Mouse (Mus musculus) testis, adult 2 months (tissue): ENCODE measurements around the gene Ifne. TPM values are rescaled to one million over a fixed set of nuclear protein-coding genes. Genes with fewer than 3 reads are reported as not detected.

Source experiments
- H3K27ac ChIP-seq: fragments of 200-500 bp; 2 replicates; pipeline ENCODE4 v1.5.1; 2012; ENCODE audit warnings: low read depth, low read length; ENCODE audit not compliant: control insufficient read depth, insufficient read depth
- H3K27me3 ChIP-seq: fragments of 200-500 bp; 2 replicates; pipeline ENCODE4 v1.6.1; 2012; ENCODE audit warnings: mild to moderate bottlenecking, low read length, moderate library complexity; ENCODE audit not compliant: control insufficient read depth, insufficient read depth
- H3K36me3 ChIP-seq: fragments of 200-500 bp; 2 replicates; pipeline ENCODE4 v1.6.1; 2012; ENCODE audit warnings: mild to moderate bottlenecking, low read length; ENCODE audit not compliant: control insufficient read depth, insufficient read depth
- H3K4me1 ChIP-seq: fragments of 200-500 bp; 2 replicates; pipeline ENCODE4 v1.6.1; 2012; ENCODE audit warnings: low read length; ENCODE audit not compliant: control insufficient read depth, insufficient read depth
- H3K4me3 ChIP-seq: fragments of 200-500 bp; 2 replicates; pipeline ENCODE4 v1.5.1; 2012; ENCODE audit warnings: low read depth, mild to moderate bottlenecking, low read length, moderate library complexity, mixed read lengths; ENCODE audit not compliant: control insufficient read depth
- CTCF ChIP-seq: fragments of 200-500 bp; IDR thresholded peaks from 2 replicates; pipeline ENCODE4 v1.5.1; 2012; ENCODE audit warnings: low read depth, mild to moderate bottlenecking, inconsistent platforms, low read length, moderate library complexity; ENCODE audit not compliant: control insufficient read depth, insufficient read depth, insufficient replicate concordance
- POLR2A ChIP-seq: fragments of 200-500 bp; IDR thresholded peaks from 2 replicates; pipeline ENCODE4 v1.6.1; 2012; ENCODE audit warnings: low read depth, mild to moderate bottlenecking, inconsistent platforms, low read length, moderate library complexity; ENCODE audit not compliant: control insufficient read depth
- polyA plus RNA-seq: library from polyadenylated mRNA; depleted of rRNA; stranded (reverse); fragments of >200 nt; gene quantifications from 2 replicates; pipeline ENCODE4 v1.2.3, GENCODE M21; 2012; rRNA removed

The Ifne gene
- polyA plus RNA-seq, result not detected in 2 replicates

GRCm38 (mm10) chr4:88880101-88880500, at the start of gene Ifne:
TSS of gene Ifne (minus strand) at chr4:88880201.
- no peak for TF ChIP-seq POLR2A
- no peak for TF ChIP-seq CTCF
- H3K4me1 ChIP-seq, result peaks cover 6% of the 10 kb centered on the region
- no peaks in the 10 kb centered on the region for H3K27me3 ChIP-seq

DNA sequence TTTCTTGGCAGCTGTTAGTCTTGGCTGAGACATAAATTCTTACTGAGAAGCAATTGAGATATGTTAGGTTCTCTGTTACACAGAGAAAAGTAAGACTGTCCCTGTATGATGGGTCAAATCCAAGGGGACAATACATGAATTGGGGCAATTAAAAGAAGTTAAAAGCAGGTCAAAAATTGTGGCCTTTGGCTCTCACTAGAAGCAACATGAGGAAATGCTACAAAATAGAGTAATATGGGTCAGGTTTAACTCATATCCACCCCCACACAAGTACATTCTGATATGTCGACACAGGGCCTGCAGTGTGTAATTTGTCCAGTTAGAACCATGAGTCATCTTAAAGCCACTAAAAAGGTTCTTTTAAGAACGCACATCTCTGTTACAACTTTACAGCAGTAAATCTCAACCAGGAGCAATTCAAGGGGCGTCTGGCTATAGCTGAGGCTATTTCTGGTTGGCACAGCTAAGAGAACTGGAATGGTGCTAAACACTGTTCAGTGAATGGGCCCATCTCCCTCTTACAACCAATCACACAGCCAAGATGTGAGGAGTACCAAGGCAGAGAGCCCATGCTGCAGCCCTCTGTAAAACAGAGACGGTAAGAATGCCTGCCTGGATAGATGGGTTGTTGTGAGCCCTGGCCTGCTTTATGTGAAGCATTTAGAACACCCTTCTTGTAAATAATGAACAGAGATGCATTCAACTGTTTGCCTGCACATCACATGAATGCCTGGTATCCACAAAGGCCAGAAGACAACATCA, 48.5 kb upstream of the Ifne start:
- Histone ChIP-seq H3K27ac (no peak overlapping the region), H3K27me3 (no peaks in the 10 kb centered on the region), H3K4me1 (no peaks in the 10 kb centered on the region), H3K4me3 (no peak overlapping the region), H3K36me3 (no peaks in the 10 kb centered on the region)
- TF ChIP-seq CTCF (no peak), POLR2A (no peak)

More at GRCm38 (mm10) chr4:88880101-88880500, at the start of gene Ifne:
- Histone ChIP-seq H3K36me3 (no peaks in the 10 kb centered on the region), H3K27ac (no peak within 1 kb of the TSS), H3K4me3 (no peak within 1 kb of the TSS)

DNA sequence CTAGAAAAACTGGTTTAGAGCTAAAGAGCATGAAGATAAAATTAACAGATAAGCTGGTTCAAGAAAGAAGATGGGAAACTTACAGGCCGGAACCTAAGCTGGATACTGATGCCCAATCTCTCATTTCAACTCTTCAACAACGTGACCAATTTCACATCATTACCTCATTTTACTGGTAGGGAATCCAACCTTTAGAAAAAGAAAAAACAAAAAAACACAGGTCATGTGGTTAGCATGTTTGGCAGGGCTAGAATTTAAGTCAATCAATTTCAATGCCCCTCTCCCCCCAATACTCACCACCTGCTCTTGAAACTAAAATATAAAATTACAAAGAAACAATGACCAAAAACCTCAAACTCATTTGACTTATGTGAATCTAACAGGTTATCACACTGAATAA, 47.8 kb upstream of the Ifne start:
- Histone ChIP-seq H3K4me3 (no peak overlapping the region), H3K27ac (no peak overlapping the region), H3K4me1 (no peaks in the 10 kb centered on the region), H3K36me3 (no peaks in the 10 kb centered on the region), H3K27me3 (no peaks in the 10 kb centered on the region)
- TF ChIP-seq POLR2A (no peak), CTCF (no peak)

DNA sequence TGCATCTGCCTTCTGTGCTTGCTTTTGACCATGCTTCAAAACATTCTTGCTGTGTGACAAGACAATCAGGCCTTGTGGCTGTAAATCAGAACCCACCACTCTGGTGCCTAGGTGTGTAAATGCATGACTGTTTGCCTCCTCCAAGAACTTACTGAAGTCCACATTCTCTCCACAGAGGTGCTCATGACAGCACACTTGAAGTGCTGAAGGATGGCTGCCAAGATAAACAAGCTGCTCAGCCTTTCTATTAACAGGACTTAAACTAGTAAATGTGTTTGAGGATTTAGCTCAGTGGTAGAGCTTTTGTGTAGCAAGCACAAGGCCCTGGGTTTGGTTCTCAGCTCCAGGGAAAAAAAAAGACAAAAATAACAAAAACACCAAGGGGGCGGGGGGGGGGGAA, 46.6 kb upstream of the Ifne start:
- Histone ChIP-seq H3K36me3 (no peaks in the 10 kb centered on the region), H3K4me3 (no peak overlapping the region), H3K27me3 (no peaks in the 10 kb centered on the region), H3K27ac (no peak overlapping the region), H3K4me1 (no peaks in the 10 kb centered on the region)
- TF ChIP-seq POLR2A (no peak), CTCF (no peak)

DNA sequence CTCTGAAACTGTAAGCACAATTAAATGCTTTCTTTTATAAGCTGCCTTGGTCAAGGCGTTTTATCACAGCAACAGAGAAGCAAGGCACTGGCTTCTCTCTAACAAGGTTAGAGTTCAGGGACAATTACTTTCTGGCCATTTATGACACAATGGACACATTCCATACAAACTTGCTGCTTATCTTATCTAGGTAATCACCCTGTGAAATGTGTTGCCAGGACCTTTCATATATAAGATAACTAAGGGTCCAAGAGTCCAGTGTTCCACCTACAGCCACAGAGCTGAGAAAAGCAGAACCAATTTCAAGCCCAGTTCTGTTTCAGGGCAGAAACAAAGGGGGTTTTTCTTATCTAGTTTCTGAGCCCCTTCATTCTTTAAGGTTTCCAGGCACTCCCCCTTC, 46.1 kb upstream of the Ifne start:
- no peaks in the 10 kb centered on the region for H3K27me3 ChIP-seq
- H3K4me3 ChIP-seq, result no peak overlapping the region
- no peak overlapping the region for H3K27ac ChIP-seq
- TF ChIP-seq POLR2A (no peak), CTCF (no peak)
- no peaks in the 10 kb centered on the region for H3K4me1 ChIP-seq
- no peaks in the 10 kb centered on the region for H3K36me3 ChIP-seq

- Histone ChIP-seq H3K4me1 (no peaks in the 10 kb centered on the region), H3K36me3 (no peaks in the 10 kb centered on the region), H3K27me3 (no peaks in the 10 kb centered on the region), H3K4me3 (no peak overlapping the region), H3K27ac (no peak overlapping the region)
- TF ChIP-seq POLR2A, result no peak
- TF ChIP-seq CTCF, result no peak
Measured at GRCm38 (mm10) chr4:88925456-88925855, 45.5 kb upstream of the Ifne start.

GRCm38 (mm10) chr4:88921280-88921679, 41.3 kb upstream of the Ifne start:
- no peak overlapping the region for H3K4me3 ChIP-seq
- no peak for TF ChIP-seq CTCF
- no peak for TF ChIP-seq POLR2A
- H3K36me3 ChIP-seq, result no peaks in the 10 kb centered on the region
- no peak overlapping the region for H3K27ac ChIP-seq
- no peaks in the 10 kb centered on the region for H3K27me3 ChIP-seq
- no peaks in the 10 kb centered on the region for H3K4me1 ChIP-seq

GRCm38 (mm10) chr4:88917770-88918460, 37.9 kb upstream of the Ifne start:
- no peaks in the 10 kb centered on the region for H3K27me3 ChIP-seq
- no peak overlapping the region for H3K27ac ChIP-seq
- no peaks in the 10 kb centered on the region for H3K4me1 ChIP-seq
- H3K4me3 ChIP-seq, result no peak overlapping the region
- TF ChIP-seq POLR2A, result no peak
- TF ChIP-seq CTCF, result no peak
- H3K36me3 ChIP-seq, result no peaks in the 10 kb centered on the region
